Mouse (Mus musculus) leukemia stem cell, adult 10-12 weeks (primary cell): Measurements from ENCODE around the gene Fshb. TPM values are rescaled to one million over a fixed set of nuclear protein-coding genes. Genes with fewer than 3 reads are reported as not detected.

ENCODE experiments used
- polyA plus RNA-seq: library from polyadenylated mRNA; stranded (reverse); fragments of >175 nt; gene quantifications from 2 replicates; pipeline ENCODE4 v1.2.3, GENCODE M21; 2012; ENCODE audit warnings: low replicate concordance

Fshb gene
- polyA plus RNA-seq, result not detected in 2 replicates

GRCm38 (mm10) chr2:107059556-107059955 is at the start of gene Fshb:
Gene Fshb (minus strand): TSS chr2:107059656.

Other genes with a start within 250 kb of the Fshb start
- gene Arl14ep, start 85.2 kb downstream of the Fshb start, polyA plus RNA-seq, result 1.4 and 2.4 TPM in 2 replicates
- not detected in 2 replicates for gene Kcna4, start 231.0 kb upstream of the Fshb start, polyA plus RNA-seq